Mouse (Mus musculus) Patski (cell line): ENCODE measurements around the gene Pdlim7. TPM values are rescaled to one million over a fixed set of nuclear protein-coding genes. Genes with fewer than 3 reads are reported as not detected.

Experiments
- ATAC-seq: fragments of 100-300 bp; one replicate; pipeline ENCODE4 v1.8.0; 2021
- CTCF ChIA-PET: fragments of 350-600 bp; sonication (Branson Sonifier 250); formaldehyde crosslinking; loops from one replicate; lab custom pipeline; 2022; ENCODE audit warnings: inconsistent platforms; lab: Charles Lee
- POLR2A ChIA-PET: fragments of 350-600 bp; sonication (Branson Sonifier 250); formaldehyde crosslinking; loops from one replicate; lab custom pipeline; 2022; ENCODE audit warnings: antibody characterized with exemption, inconsistent platforms; lab: Charles Lee
- DNase-seq: peaks from one replicate; pipeline ENCODE4 v3.0.0-alpha.2; 2011; ENCODE audit warnings: low read depth, low spot score
- H3K27me3 ChIP-seq: fragments of 371-371 bp; one replicate; pipeline ENCODE4 v1.5.1; 2021
- CTCF ChIP-seq: fragments of 100-300 bp; IDR thresholded peaks from one replicate; pipeline ENCODE4 v1.5.1; 2021
- in situ Hi-C: fragments of 300-500 bp; cut with MboI; formaldehyde crosslinking; loops from 3 replicates; pipeline ENCODE4 v1.11.1; 2018; ENCODE audit warnings: low pct_unique_long_range_greater_than_20kb, mixed read lengths
- polyA plus RNA-seq: library from polyadenylated mRNA; unstranded; gene quantifications from one replicate; pipeline ENCODE4 v1.2.3, GENCODE M21; 2021

The Pdlim7 gene
- polyA plus RNA-seq, 1 experiment from 2014 or later = 129 TPM

DNA sequence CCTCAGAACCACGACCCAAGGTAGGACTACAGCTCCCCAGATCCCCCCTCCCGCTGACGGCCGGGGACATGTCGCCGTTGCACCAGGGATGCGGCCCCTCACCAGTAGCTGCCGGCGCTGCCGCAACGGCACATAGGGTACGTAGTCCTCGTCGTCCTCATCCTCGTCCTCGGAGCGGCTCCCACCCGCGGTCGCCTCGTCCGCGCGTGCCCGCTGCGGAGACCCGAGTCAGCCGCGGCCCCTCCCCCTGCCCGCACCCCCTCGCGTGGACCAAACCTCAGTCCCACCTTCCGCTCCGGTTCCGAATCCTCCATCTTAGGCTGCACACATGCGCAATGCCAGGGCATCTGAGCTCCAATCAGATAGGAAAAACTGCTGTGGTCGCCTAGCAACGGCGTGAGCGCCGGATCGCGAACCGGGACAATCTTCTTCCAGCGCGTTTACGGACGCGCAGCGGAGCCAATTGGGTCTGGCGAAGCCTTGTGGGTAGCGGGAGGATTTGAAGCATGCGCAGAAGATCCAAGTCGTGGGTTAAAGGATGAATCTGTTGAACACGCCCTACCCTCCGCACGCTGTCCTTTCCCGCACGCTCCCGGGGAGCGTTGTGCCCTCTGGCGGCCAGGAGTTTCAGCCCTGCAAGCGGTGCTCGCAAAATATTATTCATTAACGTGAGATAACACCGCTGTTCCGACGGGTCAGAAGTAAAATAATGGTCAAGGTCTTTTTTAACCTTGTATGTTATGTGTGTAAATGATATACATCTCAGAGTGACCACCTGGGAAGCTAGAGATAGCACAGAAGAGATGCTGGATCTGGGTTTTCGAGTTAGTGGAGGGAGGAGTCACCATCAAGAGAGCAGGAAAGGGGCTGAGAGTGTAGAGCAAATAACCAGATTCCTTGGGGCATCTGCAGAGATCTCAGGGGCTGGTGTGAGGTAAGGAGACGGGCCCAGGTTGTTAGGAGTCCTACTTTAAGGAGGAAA, 23.0 kb upstream of the Pdlim7 start, which contains the start of gene Ddx41:
TSS of gene Ddx41 (minus strand) at position 465 of the 982 bp plus-strand sequence.
- ATAC-seq (peak; percentile 87), DNase-seq (peak; percentile 98)
- ChIA-PET POLR2A (interaction anchor here (0.6 to 0.8 kb wide), 2 partner anchors 113 to 131 kb away, joined by 3 read pairs; no protein-coding TSS in a partner anchor), CTCF (interaction anchor here (0.7 to 1.6 kb wide), 10 partner anchors 9 to 71 kb away, joined by 3 to 9 read pairs (median 3); no protein-coding TSS in a partner anchor)
- in situ Hi-C loops = no loop called here
- H3K27me3 ChIP-seq = no peaks in the 10 kb centered on the region
- TF ChIP-seq CTCF = no peak

DNA sequence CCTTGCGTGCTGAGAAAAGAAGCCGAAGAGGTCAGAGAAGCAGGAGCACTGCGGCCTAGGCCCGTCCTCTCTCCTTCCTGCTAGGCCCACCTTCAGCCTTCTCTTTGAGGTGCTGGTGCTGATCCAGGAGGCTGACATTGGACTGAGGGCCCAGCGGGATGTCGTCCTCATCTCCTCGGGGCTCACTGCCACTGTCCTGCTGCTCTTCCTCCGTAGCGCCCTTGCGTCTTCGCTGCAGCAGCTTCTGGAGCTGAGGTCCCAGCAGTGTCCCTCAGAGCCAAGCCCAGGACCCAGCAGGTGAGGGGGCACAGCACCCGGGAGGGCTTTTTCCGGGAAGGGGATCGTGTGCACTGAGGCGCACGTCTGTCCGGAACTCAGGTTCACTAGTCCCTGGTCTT, 22.3 kb upstream of the Pdlim7 start:
- ATAC-seq (peak; percentile 2), DNase-seq (no peak)
- in situ Hi-C loops = no loop called here
- POLR2A ChIA-PET = interaction anchor here (0.6 kb wide), 1 partner anchor 114 kb away, joined by 3 read pairs; no protein-coding TSS in a partner anchor
- CTCF ChIA-PET = interaction anchor here (0.7 to 1.6 kb wide), 8 partner anchors 8 to 70 kb away, joined by 3 to 9 read pairs (median 4); no protein-coding TSS in a partner anchor
- TF ChIP-seq CTCF = no peak
- H3K27me3 ChIP-seq = no peaks in the 10 kb centered on the region

DNA sequence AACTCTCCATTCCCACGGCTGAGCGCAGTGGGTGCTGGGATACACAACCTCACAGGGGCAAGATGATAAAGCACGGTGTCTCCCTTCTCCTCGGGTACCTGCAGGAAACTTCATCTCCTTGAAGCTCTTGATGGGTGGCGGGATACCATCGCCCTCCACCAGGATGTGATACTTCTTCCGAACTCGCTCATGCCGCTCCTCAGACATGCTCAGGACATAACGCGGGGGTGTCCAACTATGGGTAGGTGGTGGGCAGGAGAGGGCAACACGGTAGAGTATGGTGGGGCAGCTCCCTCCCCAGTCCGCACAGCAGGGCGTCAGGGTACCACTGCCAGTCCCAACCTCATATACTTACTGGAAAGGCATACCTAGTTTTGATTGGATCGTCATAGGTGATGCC, 21.7 kb upstream of the Pdlim7 start:
- TF ChIP-seq CTCF = no peak
- DNase-seq (no peak), ATAC-seq (no peak)
- in situ Hi-C loops = no loop called here
- H3K27me3 ChIP-seq = no peaks in the 10 kb centered on the region
- POLR2A ChIA-PET = interaction anchor here (0.6 kb wide), 1 partner anchor 40 kb away, joined by 4 read pairs; no protein-coding TSS in a partner anchor
- CTCF ChIA-PET = interaction anchor here (0.8 kb wide), 1 partner anchor 72 kb away, joined by 3 read pairs; no protein-coding TSS in a partner anchor

DNA sequence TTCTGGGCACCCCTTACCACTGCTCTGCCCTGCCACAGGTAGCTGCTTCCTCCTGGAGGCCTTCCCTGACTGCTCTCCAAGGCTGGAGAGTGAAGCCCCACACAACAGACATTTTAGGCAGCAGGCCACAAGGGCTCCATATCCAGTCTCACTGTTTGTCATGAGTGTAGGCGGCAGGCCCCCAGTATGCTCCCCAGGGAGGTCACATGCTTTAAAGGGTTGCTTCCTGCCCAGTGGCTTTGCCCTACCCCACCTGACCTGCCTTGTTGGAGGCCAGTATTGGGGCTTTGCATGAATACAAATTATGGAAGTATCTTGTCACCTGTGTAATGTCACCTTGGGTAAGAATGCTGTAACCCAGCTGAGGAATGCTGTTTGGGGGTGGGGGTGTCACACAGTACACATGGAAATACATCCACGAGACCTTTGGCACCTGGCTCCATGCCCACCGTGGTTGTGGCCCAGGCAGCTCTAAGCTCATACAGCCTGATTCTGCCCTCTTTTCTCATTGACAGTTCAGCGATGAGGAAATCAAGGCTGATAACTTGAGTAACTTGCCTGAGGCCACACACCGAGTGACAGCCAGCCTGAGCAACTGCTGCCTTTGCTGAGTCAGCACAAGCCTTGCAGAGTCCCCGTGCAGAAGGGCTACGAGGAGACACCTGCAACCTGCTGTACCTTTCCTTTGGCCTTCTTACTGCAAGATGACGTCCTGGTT, 15.9 kb upstream of the Pdlim7 start, which contains the start of gene Dok3:
TSS of gene Dok3 (minus strand) at position 99 of the 718 bp plus-strand sequence.
- POLR2A ChIA-PET = no interaction called here
- in situ Hi-C loops = no loop called here
- TF ChIP-seq CTCF = no peak
- H3K27me3 ChIP-seq = no peaks in the 10 kb centered on the region
- DNase-seq = no peak
- CTCF ChIA-PET = interaction anchor here (2.6 kb wide), 1 partner anchor 16 kb away, joined by 7 read pairs; the partner anchor contains the start of gene Pdlim7
- ATAC-seq = no peak

DNA sequence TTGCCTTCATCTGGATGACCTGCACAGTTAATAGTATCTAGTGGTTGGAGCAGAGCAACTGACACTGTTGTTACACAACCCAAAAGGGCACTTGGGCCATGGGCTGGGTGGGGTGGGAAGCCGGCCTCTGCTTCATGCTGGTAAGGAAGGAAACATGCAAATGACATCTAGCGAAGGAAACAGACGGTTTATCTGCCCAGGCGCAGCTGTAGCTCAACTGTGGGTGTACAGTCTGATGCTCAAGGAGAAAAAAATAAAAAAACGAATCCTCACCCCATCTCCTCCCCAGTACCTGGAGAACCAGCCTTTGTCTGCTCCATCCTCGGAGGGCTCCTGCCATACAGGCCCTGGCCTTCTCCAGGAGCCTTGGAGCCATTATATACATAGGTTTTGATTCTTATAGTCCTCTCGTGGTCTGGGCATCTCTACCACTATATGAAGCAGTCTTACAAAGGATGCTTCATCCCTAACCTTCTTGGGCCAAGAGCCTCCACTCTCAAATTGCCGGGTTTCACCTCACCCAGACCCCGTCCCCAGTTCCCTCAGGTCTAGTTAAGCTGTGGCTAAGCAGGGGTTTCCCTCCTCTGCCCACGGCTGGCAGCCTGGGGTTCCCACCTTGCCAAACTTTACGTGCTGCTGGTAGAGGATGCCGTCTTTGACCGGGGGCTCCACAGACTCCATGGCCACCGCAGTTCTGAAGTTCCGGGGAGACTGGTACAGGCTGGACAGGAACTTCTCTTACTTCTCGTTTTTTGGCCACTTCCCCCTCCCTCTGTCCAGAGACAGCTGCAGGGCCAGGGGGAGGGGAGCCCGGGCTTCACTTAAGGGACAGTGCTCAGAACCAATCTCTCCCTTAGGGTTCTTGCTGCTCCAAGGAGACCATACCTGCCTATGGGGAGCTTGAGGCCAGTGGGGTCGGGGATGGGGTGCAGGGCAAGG, 14.6 kb upstream of the Pdlim7 start:
- ATAC-seq = no peak

DNA sequence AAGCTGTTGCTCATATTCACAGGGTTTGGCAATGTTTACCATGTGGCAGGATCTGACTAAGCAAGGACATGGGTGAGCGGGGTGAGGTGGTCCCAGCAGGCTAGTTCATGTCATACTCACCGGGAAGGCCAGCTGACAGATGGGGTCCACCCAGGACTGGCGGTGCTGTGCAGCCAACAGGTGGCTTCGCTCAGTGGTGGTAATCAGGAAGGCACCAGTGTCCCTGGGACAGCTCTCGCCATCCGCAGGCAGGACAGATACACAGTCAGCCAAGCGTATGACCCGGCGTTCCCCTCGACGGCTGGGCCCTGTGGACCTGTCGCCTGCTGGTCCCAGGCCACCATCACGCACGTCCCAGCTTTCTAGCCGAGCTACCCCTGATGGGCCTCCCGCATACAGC, 13.7 kb upstream of the Pdlim7 start:
- CTCF ChIA-PET = interaction anchor here (1.0 to 2.6 kb wide), 2 partner anchors 9 to 13 kb away, joined by 4 to 7 read pairs; partner anchors contain the start of genes Ddx41 and Pdlim7
- DNase-seq (no peak), ATAC-seq (no peak)
- no peak for TF ChIP-seq CTCF
- POLR2A ChIA-PET = no interaction called here
- in situ Hi-C loops = no loop called here
- no peaks in the 10 kb centered on the region for H3K27me3 ChIP-seq

More for the DNA sequence above, 14.6 kb upstream of the Pdlim7 start:
- POLR2A ChIA-PET = no interaction called here
- no peak for TF ChIP-seq CTCF
- no peak for DNase-seq
- CTCF ChIA-PET = interaction anchor here (1.0 to 2.6 kb wide), 2 partner anchors 8 to 14 kb away, joined by 4 to 7 read pairs; partner anchors contain the start of genes Ddx41 and Pdlim7
- in situ Hi-C loops = no loop called here
- no peaks in the 10 kb centered on the region for H3K27me3 ChIP-seq

DNA sequence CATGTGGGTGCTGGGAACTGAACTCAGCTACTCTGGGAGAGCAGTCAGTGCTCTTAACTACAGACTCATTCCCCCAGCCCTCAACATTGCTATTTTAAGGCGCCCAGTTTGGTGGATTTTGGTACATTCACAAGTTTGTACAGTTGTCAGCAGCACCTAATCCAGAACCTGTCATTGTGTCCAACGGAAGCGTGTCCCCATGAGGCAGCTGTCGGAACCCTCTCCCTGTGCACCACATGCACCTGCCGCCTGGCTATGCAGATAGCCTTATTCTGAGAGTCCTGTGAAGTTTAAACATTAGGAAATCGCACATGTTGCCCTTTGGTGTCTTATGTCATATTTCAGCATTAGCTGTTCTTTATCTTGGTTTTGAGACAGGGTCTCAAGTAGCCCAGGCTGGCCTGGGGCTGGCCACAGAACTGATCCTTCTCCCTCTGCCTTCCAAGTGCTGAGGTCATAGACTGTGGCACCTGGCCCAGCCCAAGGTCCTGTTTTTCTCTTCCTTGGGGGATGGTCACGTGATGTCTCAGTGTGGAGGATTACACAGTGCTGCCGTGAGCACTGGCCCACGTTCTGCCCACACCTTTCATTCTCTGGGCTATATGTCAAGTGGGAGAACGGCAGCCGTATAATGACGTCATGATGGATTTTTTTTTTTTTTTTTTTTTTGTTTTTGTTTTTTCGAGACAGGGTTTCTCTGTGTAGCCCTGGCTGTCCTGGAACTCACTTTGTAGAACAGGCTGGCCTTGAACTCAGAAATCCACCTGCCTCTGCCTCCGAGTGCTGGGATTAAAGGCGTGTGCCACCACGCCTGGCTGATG, 12.5 kb upstream of the Pdlim7 start:
- H3K27me3 ChIP-seq = no peaks in the 10 kb centered on the region
- TF ChIP-seq CTCF = no peak
- CTCF ChIA-PET = interaction anchor here (1.8 kb wide), 1 partner anchor 119 kb away, joined by 6 read pairs; no protein-coding TSS in a partner anchor
- in situ Hi-C loops = no loop called here
- DNase-seq (no peak), ATAC-seq (no peak)
- POLR2A ChIA-PET = no interaction called here

DNA sequence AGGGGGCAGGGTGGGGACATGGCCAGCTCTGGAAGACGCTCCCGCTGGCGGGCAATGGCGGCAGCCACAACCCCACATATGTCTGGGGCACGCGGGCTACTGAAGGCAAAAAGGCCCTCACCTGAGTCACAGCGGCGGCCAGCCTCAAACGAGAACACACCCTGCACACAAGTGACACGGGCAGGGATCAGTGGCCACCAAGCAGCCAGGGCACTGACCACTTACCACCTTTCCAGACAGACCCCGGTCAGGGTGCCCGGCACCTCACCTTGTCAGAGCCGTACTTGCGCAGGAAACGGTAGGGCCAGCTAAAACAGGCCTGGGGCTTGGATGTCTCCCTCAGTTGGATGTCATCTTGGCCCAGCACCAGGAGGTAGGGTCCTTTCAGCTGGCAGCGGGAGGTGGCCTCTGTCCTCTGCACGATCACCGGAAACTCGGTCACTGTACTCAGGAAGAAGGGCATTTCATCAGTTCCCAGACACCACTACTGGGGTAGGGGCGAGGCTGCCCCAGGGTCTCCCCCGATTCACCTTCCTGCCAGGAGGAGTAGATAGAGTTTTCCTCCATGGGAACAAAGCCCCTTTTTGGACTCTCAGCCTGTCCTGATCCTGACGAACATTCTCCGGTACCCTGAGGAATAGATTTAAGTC, 10.6 kb upstream of the Pdlim7 start:
- in situ Hi-C loops = no loop called here
- DNase-seq = no peak
- CTCF ChIA-PET = no interaction called here
- no peak for TF ChIP-seq CTCF
- ATAC-seq = no peak
- POLR2A ChIA-PET = no interaction called here
- peaks cover 3% of the 10 kb centered on the region for H3K27me3 ChIP-seq
